26 mouse cellular contexts compared by ENCODE assay signal in genomic region chr4:107042304-107042703, GRCm38 (mm10). TPM values are rescaled to one million over a fixed set of nuclear protein-coding genes. Genes with fewer than 3 reads are reported as not detected.
"Had no signal": no experiment of that assay in that cellular context is flagged by ENCODE, and none has a peak within 500 bp of the region (broad histone marks: within the 10 kb centered on the region; RNA-seq: fewer than 3 reads in every experiment).

No protein-coding gene starts in this region.

- H3K9me3 ChIP-seq: neural tube, embryonic 12.5 days; neural tube, embryonic 13.5 days; neural tube, embryonic 15.5 days; stomach, embryonic 15.5 days had no signal

- H3K9ac ChIP-seq: neural tube, embryonic 12.5 days; neural tube, embryonic 13.5 days; neural tube, embryonic 15.5 days; stomach, embryonic 15.5 days had no signal

- H3K27ac ChIP-seq: neural tube, embryonic 12.5 days; neural tube, embryonic 13.5 days; neural tube, embryonic 15.5 days; stomach, embryonic 15.5 days; stomach, postnatal 0 days had no signal

- DNase-seq: retina, postnatal 1 day; right cerebral cortex, adult 18-20 months; right cerebral cortex, postnatal 14 days; right cerebral cortex, postnatal 25 days; right cerebral cortex, postnatal 4 days; spleen, adult 18-20 months; thymus, adult 18-20 months; thymus, adult 2 months; thymus, postnatal 14 days; thymus, postnatal 25 days; thymus, postnatal 36 days; thymus, postnatal 4 days had no signal

- H3K4me3 ChIP-seq: neural tube, embryonic 12.5 days; neural tube, embryonic 13.5 days; neural tube, embryonic 15.5 days; stomach, embryonic 15.5 days had no signal

- H3K4me1 ChIP-seq: stomach, embryonic 15.5 days had no signal

- H3K27me3 ChIP-seq: neural tube, embryonic 12.5 days; neural tube, embryonic 13.5 days; neural tube, embryonic 15.5 days; stomach, embryonic 15.5 days had no signal

RNA-seq across cellular contexts. Expression of gene Cdcp2, which starts 54.4 kb away (rescaled TPM):
- total RNA-seq: neutrophil, adult 5-6 weeks had no signal
- polyA plus RNA-seq: neural tube, embryonic 13.5 days; neural tube, embryonic 14.5 days; neural tube, embryonic 15.5 days; small intestine, adult 2 months; spleen, adult 2 months; stomach, embryonic 14.5 days; stomach, embryonic 15.5 days; stomach, embryonic 16.5 days; stomach, postnatal 0 days; testis, adult 2 months; thymus, postnatal 0 days; urinary bladder, adult 2 months had no signal
